Comparison of ENCODE assay signal across 8 mouse cellular contexts in genomic region chr11:116433356-116434286, GRCm38 (mm10). TPM values are rescaled to one million over a fixed set of nuclear protein-coding genes. Genes with fewer than 3 reads are reported as not detected.
DNase-seq lines count a peak whose midpoint lies in the region; ATAC-seq lines count a peak whose summit lies in the region.

Ubald2 (plus strand) TSS chr11:116434094.

- H3K27ac ChIP-seq in hindbrain, embryonic 16.5 days (ENCODE audit: low read depth, low read length) = peak within 1 kb of the TSS; percentile 89
- peak within 1 kb of the TSS; percentile 98 for H3K27ac ChIP-seq in macrophage

- no peaks in the 10 kb centered on the region; the same call in 1 of the 2 replicates for H3K36me3 ChIP-seq in hindbrain, embryonic 16.5 days (ENCODE audit: control insufficient read depth, insufficient read depth, low read length)
- no peaks in the 10 kb centered on the region for H3K36me3 ChIP-seq in macrophage (ENCODE audit: inconsistent target)

- peak; percentile 100 for DNase-seq in WW6 (ENCODE audit: low read depth, low spot score)
- peak; percentile 97 to 99 for DNase-seq in cerebellum, postnatal 4 days (ENCODE audit: low spot score in 2 of 2)
- DNase-seq in gastrocnemius, adult 18-20 months (ENCODE audit: low spot score) = peak; percentile 99
- DNase-seq in left cerebral cortex, adult 18-20 months (ENCODE audit: low spot score in 2 of 2) = peak; percentile 95 to 98
- peak; percentile 100 for DNase-seq in right cerebral cortex, adult 18-20 months
- peak; percentile 95 for DNase-seq in urinary bladder, postnatal 10 days (ENCODE audit: low spot score)

- H3K79me2 ChIP-seq in macrophage (ENCODE audit: inconsistent target) = peaks cover 26% of the 10 kb centered on the region

- no peaks in the 10 kb centered on the region for H3K9me3 ChIP-seq in hindbrain, embryonic 16.5 days (ENCODE audit: control insufficient read depth, low read length)

- H3K4me3 ChIP-seq in hindbrain, embryonic 16.5 days (ENCODE audit: low read length) = peak within 1 kb of the TSS; percentile 84
- H3K4me3 ChIP-seq in macrophage (ENCODE audit: inconsistent target) = peak within 1 kb of the TSS; percentile 54

- peak within 1 kb of the TSS; percentile 93 for H3K9ac ChIP-seq in hindbrain, embryonic 16.5 days (ENCODE audit: low read depth, low read length)

- H3K4me2 ChIP-seq in hindbrain, embryonic 16.5 days (ENCODE audit: low read length) = peak within 1 kb of the TSS; percentile 87

- H3K4me1 ChIP-seq in hindbrain, embryonic 16.5 days (ENCODE audit: control insufficient read depth, insufficient read depth, low read depth, low read length) = peaks cover 22% of the 10 kb centered on the region

- ATAC-seq in hindbrain, embryonic 16.5 days = peak; percentile 99

- 2% methylated on average over 49 of the region's 66 CpGs for WGBS in hindbrain, embryonic 16.5 days
- 3% methylated on average over 35 of the region's 66 CpGs for WGBS in macrophage (ENCODE audit: missing documents)

- no peaks in the 10 kb centered on the region for H3K27me3 ChIP-seq in hindbrain, embryonic 16.5 days (replicated peaks; ENCODE audit: control insufficient read depth, insufficient read depth, low read length)

RNA-seq across cellular contexts. Expression of gene Ubald2, which starts in this region (rescaled TPM):
- total RNA-seq in gastrocnemius, adult 18-20 months (2021) = 10 to 100 TPM; 32.1 to 45.8 TPM
- 28.3 and 35.1 TPM in 2 replicates for polyA plus RNA-seq in hindbrain, embryonic 16.5 days (2015; fragmentation: Nextera tagmentation; extraction: Ambion mirVana)
- 10 to 100 TPM; 27.5 to 32.6 TPM for total RNA-seq in left cerebral cortex, adult 18-20 months (2021)
- total RNA-seq in macrophage (2018; cell fraction: chromatin; rRNA removed) = 10 to 100 TPM in 7 of 26 experiments, 1 to 10 TPM in 17, under 1 TPM in 2; 0.62 to 15.1 (median 5.9) TPM
- 10 to 100 TPM; 22.3 to 37.2 (median 29.0) TPM for total RNA-seq in macrophage (2018; cell fraction: cytosol; rRNA removed)
- total RNA-seq in macrophage (2018; cell fraction: nucleus; rRNA removed) = 10 to 100 TPM in 12 of 26 experiments, 1 to 10 TPM in 14; 3.3 to 22.5 (median 9.6) TPM
- polyA plus RNA-seq in macrophage (2018) = 18.0 to 34.4 TPM (median 27.5 TPM) in 3 replicates

Comparison
In these comparisons a context has a peak if more than half of its experiments do, and no peak if none do; other contexts are left out.
1. Peak in every context shown above with its lines: DNase-seq, ATAC-seq, H3K4me3 ChIP-seq and H3K27ac ChIP-seq.